Mouse (Mus musculus): ENCODE data around the gene Tha1.

Tha1 gene

GRCm38 (mm10) chr11:117880977-117881358 lies 7.7 kb upstream of the Tha1 start:
- no peak for DNase-seq (ENCODE audit: low spot score in 2 of 2)

GRCm38 (mm10) chr11:117880336-117880976 lies 7.2 kb upstream of the Tha1 start:
- no peak for DNase-seq (ENCODE audit: low spot score in 2 of 2)

- no peak for DNase-seq (ENCODE audit: low spot score in 2 of 2)
Measured at GRCm38 (mm10) chr11:117879676-117880075, 6.4 kb upstream of the Tha1 start.

- no peak for DNase-seq (ENCODE audit: low spot score in 2 of 2)
Measured at GRCm38 (mm10) chr11:117878892-117879291, 5.6 kb upstream of the Tha1 start.

GRCm38 (mm10) chr11:117877917-117878745 lies 4.8 kb upstream of the Tha1 start:
- DNase-seq (ENCODE audit: low spot score in 2 of 2), result peak; percentile 56 to 66

GRCm38 (mm10) chr11:117875681-117876080 lies 2.4 kb upstream of the Tha1 start:
- DNase-seq (ENCODE audit: low spot score in 2 of 2), result peak in 1 of 2 experiments; percentile 44

GRCm38 (mm10) chr11:117874419-117874818 lies 1.1 kb upstream of the Tha1 start:
- DNase-seq (ENCODE audit: low spot score in 2 of 2), result peak; percentile 61 to 68

GRCm38 (mm10) chr11:117871911-117872584 lies 1.2 kb downstream of the Tha1 start:
- peak; percentile 88 to 97 for DNase-seq (ENCODE audit: low spot score in 2 of 2)

GRCm38 (mm10) chr11:117871376-117871775 lies 1.9 kb downstream of the Tha1 start:
- DNase-seq (ENCODE audit: low spot score in 2 of 2), result peak; percentile 43 to 63

GRCm38 (mm10) chr11:117870688-117871365 lies 2.5 kb downstream of the Tha1 start:
- DNase-seq (ENCODE audit: low spot score in 2 of 2), result peak; percentile 76 to 88

- DNase-seq (ENCODE audit: low spot score in 2 of 2), result no peak
Measured at GRCm38 (mm10) chr11:117865988-117866387, 7.3 kb downstream of the Tha1 start.

GRCm38 (mm10) chr11:117864805-117865204 lies 8.5 kb downstream of the Tha1 start:
- DNase-seq (ENCODE audit: low spot score in 2 of 2), result no peak

GRCm38 (mm10) chr11:117863174-117863856 lies 10.0 kb downstream of the Tha1 start:
- DNase-seq (ENCODE audit: low spot score in 2 of 2), result no peak

- peak in 1 of 2 experiments; percentile 48 for DNase-seq (ENCODE audit: low spot score in 2 of 2)
Measured at GRCm38 (mm10) chr11:117860601-117861000, 12.7 kb downstream of the Tha1 start, which contains the start of gene Tmem235. TSS of gene Tmem235 (plus strand) at chr11:117860752.

GRCm38 (mm10) chr11:117858392-117858791 lies 14.9 kb downstream of the Tha1 start:
- no peak for DNase-seq (ENCODE audit: low spot score in 2 of 2)

GRCm38 (mm10) chr11:117857462-117857861 lies 15.8 kb downstream of the Tha1 start:
- DNase-seq (ENCODE audit: low spot score in 2 of 2), result no peak

- DNase-seq (ENCODE audit: low spot score in 2 of 2), result no peak
Measured at GRCm38 (mm10) chr11:117855975-117856374, 17.3 kb downstream of the Tha1 start.

- no peak for DNase-seq (ENCODE audit: low spot score in 2 of 2)
Measured at GRCm38 (mm10) chr11:117855360-117855759, 17.9 kb downstream of the Tha1 start.

- no peak for DNase-seq (ENCODE audit: low spot score in 2 of 2)
Measured at GRCm38 (mm10) chr11:117854241-117854640, 19.0 kb downstream of the Tha1 start.

GRCm38 (mm10) chr11:117852875-117853274 lies 20.4 kb downstream of the Tha1 start:
- DNase-seq (ENCODE audit: low spot score in 2 of 2), result no peak

GRCm38 (mm10) chr11:117848985-117849671 lies 24.2 kb downstream of the Tha1 start, which contains the start of gene Birc5:
TSS of gene Birc5 (plus strand) at chr11:117849251.
- peak; percentile 94 to 98 for DNase-seq (ENCODE audit: low spot score in 2 of 2)
